Mouse (Mus musculus): ENCODE data around the gene Rbp3. TPM values are rescaled to one million over a fixed set of nuclear protein-coding genes. Genes with fewer than 3 reads are reported as not detected.

The Rbp3 gene
- polyA plus RNA-seq, 1 experiment from 2014 or later: not detected

GRCm38 (mm10) chr14:33952233-33952981 lies 1.4 kb upstream of the Rbp3 start:
- ATAC-seq (replicated peaks; ENCODE audit: insufficient number of reproducible peaks, low FRiP score, low TSS enrichment, low read depth) (no peak), DNase-seq (ENCODE audit: low spot score) (peak; percentile 30)
- Histone ChIP-seq H3K9ac (replicated peaks; ENCODE audit: low read length) (no peak overlapping the region), H3K9me3 (replicated peaks; ENCODE audit: control insufficient read depth, low read length) (no peaks in the 10 kb centered on the region), H3K4me2 (ENCODE audit: low read depth, low read length) (no peak overlapping the region), H3K27me3 (ENCODE audit: control insufficient read depth, insufficient read depth, low read length) (no peaks in the 10 kb centered on the region), H3K4me3 (ENCODE audit: low read depth, low read length) (no peak overlapping the region), H3K36me3 (replicated peaks; ENCODE audit: control insufficient read depth, insufficient read depth, low read depth, low read length) (no peaks in the 10 kb centered on the region; the same call in 1 of the 2 replicates), H3K27ac (replicated peaks; ENCODE audit: low read depth, low read length) (no peak overlapping the region), H3K4me1 (ENCODE audit: control insufficient read depth, insufficient read depth, low read length) (no peaks in the 10 kb centered on the region)
- 32% methylated on average over 6 of the region's 6 CpGs for WGBS

- H3K27ac ChIP-seq (replicated peaks; ENCODE audit: low read depth, low read length): no peak overlapping the region
- H3K9me3 ChIP-seq (replicated peaks; ENCODE audit: control insufficient read depth, low read length): no peaks in the 10 kb centered on the region
- H3K27me3 ChIP-seq (ENCODE audit: control insufficient read depth, insufficient read depth, low read length): no peaks in the 10 kb centered on the region
- DNase-seq (ENCODE audit: low spot score): no peak
- WGBS: 72% methylated on average over 13 of the region's 13 CpGs
- ATAC-seq (replicated peaks; ENCODE audit: insufficient number of reproducible peaks, low FRiP score, low TSS enrichment, low read depth): no peak
- no peaks in the 10 kb centered on the region; the same call in 1 of the 2 replicates for H3K36me3 ChIP-seq (replicated peaks; ENCODE audit: control insufficient read depth, insufficient read depth, low read depth, low read length)
- H3K4me3 ChIP-seq (ENCODE audit: low read depth, low read length): no peak overlapping the region
- no peak overlapping the region for H3K4me2 ChIP-seq (ENCODE audit: low read depth, low read length)
- no peak overlapping the region for H3K9ac ChIP-seq (replicated peaks; ENCODE audit: low read length)
- no peaks in the 10 kb centered on the region for H3K4me1 ChIP-seq (ENCODE audit: control insufficient read depth, insufficient read depth, low read length)
These were observed 2.3 kb downstream of the Rbp3 start for GRCm38 (mm10) chr14:33956055-33956454.

- Histone ChIP-seq H3K4me2 (ENCODE audit: low read depth, low read length) (no peak overlapping the region), H3K4me1 (ENCODE audit: control insufficient read depth, insufficient read depth, low read length) (no peaks in the 10 kb centered on the region), H3K4me3 (ENCODE audit: low read depth, low read length) (no peak overlapping the region), H3K27ac (replicated peaks; ENCODE audit: low read depth, low read length) (no peak overlapping the region), H3K9ac (replicated peaks; ENCODE audit: low read length) (no peak overlapping the region), H3K9me3 (replicated peaks; ENCODE audit: control insufficient read depth, low read length) (no peaks in the 10 kb centered on the region), H3K36me3 (replicated peaks; ENCODE audit: control insufficient read depth, insufficient read depth, low read depth, low read length) (no peaks in the 10 kb centered on the region; the same call in 1 of the 2 replicates), H3K27me3 (ENCODE audit: control insufficient read depth, insufficient read depth, low read length) (no peaks in the 10 kb centered on the region)
- WGBS: 92% methylated on average over 4 of the region's 4 CpGs
- DNase-seq (ENCODE audit: low spot score) (no peak), ATAC-seq (replicated peaks; ENCODE audit: insufficient number of reproducible peaks, low FRiP score, low TSS enrichment, low read depth) (no peak)
These were observed 4.4 kb downstream of the Rbp3 start for GRCm38 (mm10) chr14:33958186-33958585.

GRCm38 (mm10) chr14:33958841-33959240 lies 5.0 kb downstream of the Rbp3 start:
- Histone ChIP-seq H3K36me3 (replicated peaks; ENCODE audit: control insufficient read depth, insufficient read depth, low read depth, low read length) (no peaks in the 10 kb centered on the region; the same call in 1 of the 2 replicates), H3K27me3 (ENCODE audit: control insufficient read depth, insufficient read depth, low read length) (no peaks in the 10 kb centered on the region), H3K4me1 (ENCODE audit: control insufficient read depth, insufficient read depth, low read length) (no peaks in the 10 kb centered on the region), H3K27ac (replicated peaks; ENCODE audit: low read depth, low read length) (no peak overlapping the region), H3K9ac (replicated peaks; ENCODE audit: low read length) (no peak overlapping the region), H3K9me3 (replicated peaks; ENCODE audit: control insufficient read depth, low read length) (no peaks in the 10 kb centered on the region), H3K4me2 (ENCODE audit: low read depth, low read length) (no peak overlapping the region), H3K4me3 (ENCODE audit: low read depth, low read length) (no peak overlapping the region)
- ATAC-seq (replicated peaks; ENCODE audit: insufficient number of reproducible peaks, low FRiP score, low TSS enrichment, low read depth) (no peak), DNase-seq (ENCODE audit: low spot score) (no peak)
- WGBS: 63% methylated on average over 3 of the region's 3 CpGs

GRCm38 (mm10) chr14:33959341-33959740 lies 5.5 kb downstream of the Rbp3 start:
- Histone ChIP-seq H3K4me3 (ENCODE audit: low read depth, low read length) (no peak overlapping the region), H3K9me3 (replicated peaks; ENCODE audit: control insufficient read depth, low read length) (no peaks in the 10 kb centered on the region), H3K4me1 (ENCODE audit: control insufficient read depth, insufficient read depth, low read length) (no peaks in the 10 kb centered on the region), H3K27ac (replicated peaks; ENCODE audit: low read depth, low read length) (no peak overlapping the region), H3K4me2 (ENCODE audit: low read depth, low read length) (no peak overlapping the region), H3K27me3 (ENCODE audit: control insufficient read depth, insufficient read depth, low read length) (no peaks in the 10 kb centered on the region), H3K36me3 (replicated peaks; ENCODE audit: control insufficient read depth, insufficient read depth, low read depth, low read length) (no peaks in the 10 kb centered on the region; the same call in 1 of the 2 replicates), H3K9ac (replicated peaks; ENCODE audit: low read length) (no peak overlapping the region)
- WGBS: 11% methylated on average over 9 of the region's 9 CpGs
- DNase-seq (ENCODE audit: low spot score) (peak; percentile 81), ATAC-seq (replicated peaks; ENCODE audit: insufficient number of reproducible peaks, low FRiP score, low TSS enrichment, low read depth) (no peak)

- Histone ChIP-seq H3K4me1 (ENCODE audit: control insufficient read depth, insufficient read depth, low read length) (no peaks in the 10 kb centered on the region), H3K4me2 (ENCODE audit: low read depth, low read length) (no peak overlapping the region), H3K36me3 (replicated peaks; ENCODE audit: control insufficient read depth, insufficient read depth, low read depth, low read length) (no peaks in the 10 kb centered on the region), H3K27me3 (ENCODE audit: control insufficient read depth, insufficient read depth, low read length) (no peaks in the 10 kb centered on the region), H3K27ac (replicated peaks; ENCODE audit: low read depth, low read length) (no peak overlapping the region), H3K4me3 (ENCODE audit: low read depth, low read length) (no peak overlapping the region), H3K9ac (replicated peaks; ENCODE audit: low read length) (no peak overlapping the region), H3K9me3 (replicated peaks; ENCODE audit: control insufficient read depth, low read length) (no peaks in the 10 kb centered on the region)
- DNase-seq (ENCODE audit: low spot score) (no peak), ATAC-seq (replicated peaks; ENCODE audit: insufficient number of reproducible peaks, low FRiP score, low TSS enrichment, low read depth) (no peak)
- 66% methylated on average over 7 of the region's 7 CpGs for WGBS
These were observed 11.9 kb downstream of the Rbp3 start for GRCm38 (mm10) chr14:33965675-33966074.

GRCm38 (mm10) chr14:33972679-33973078 lies 18.9 kb downstream of the Rbp3 start:
- 42% methylated on average over 7 of the region's 7 CpGs for WGBS
- Histone ChIP-seq H3K9me3 (replicated peaks; ENCODE audit: control insufficient read depth, low read length) (no peaks in the 10 kb centered on the region), H3K36me3 (replicated peaks; ENCODE audit: control insufficient read depth, insufficient read depth, low read depth, low read length) (no peaks in the 10 kb centered on the region), H3K4me1 (ENCODE audit: control insufficient read depth, insufficient read depth, low read length) (no peaks in the 10 kb centered on the region), H3K27ac (replicated peaks; ENCODE audit: low read depth, low read length) (no peak overlapping the region), H3K9ac (replicated peaks; ENCODE audit: low read length) (no peak overlapping the region), H3K4me2 (ENCODE audit: low read depth, low read length) (no peak overlapping the region), H3K4me3 (ENCODE audit: low read depth, low read length) (no peak overlapping the region), H3K27me3 (ENCODE audit: control insufficient read depth, insufficient read depth, low read length) (no peaks in the 10 kb centered on the region)
- DNase-seq (ENCODE audit: low spot score): peak; percentile 33
- no peak for ATAC-seq (replicated peaks; ENCODE audit: insufficient number of reproducible peaks, low FRiP score, low TSS enrichment, low read depth)

- Histone ChIP-seq H3K27ac (replicated peaks; ENCODE audit: low read depth, low read length) (no peak overlapping the region), H3K9me3 (replicated peaks; ENCODE audit: control insufficient read depth, low read length) (no peaks in the 10 kb centered on the region), H3K36me3 (replicated peaks; ENCODE audit: control insufficient read depth, insufficient read depth, low read depth, low read length) (no peaks in the 10 kb centered on the region; the same call in 1 of the 2 replicates), H3K4me1 (ENCODE audit: control insufficient read depth, insufficient read depth, low read length) (no peaks in the 10 kb centered on the region), H3K9ac (replicated peaks; ENCODE audit: low read length) (no peak overlapping the region), H3K4me3 (ENCODE audit: low read depth, low read length) (no peak overlapping the region), H3K4me2 (ENCODE audit: low read depth, low read length) (no peak overlapping the region), H3K27me3 (ENCODE audit: control insufficient read depth, insufficient read depth, low read length) (no peaks in the 10 kb centered on the region)
- ATAC-seq (replicated peaks; ENCODE audit: insufficient number of reproducible peaks, low FRiP score, low TSS enrichment, low read depth): no peak
- WGBS: 35% methylated on average over 5 of the region's 5 CpGs
- no peak for DNase-seq (ENCODE audit: low spot score)
These were observed 20.9 kb downstream of the Rbp3 start for GRCm38 (mm10) chr14:33974752-33975151.

Data from embryonic facial prominence, embryonic 11.5 days (tissue).